Mouse (Mus musculus): ENCODE results near the gene Kif1bp. TPM values are rescaled to one million over a fixed set of nuclear protein-coding genes. Genes with fewer than 3 reads are reported as not detected.
"Not testable (repeated sequence)": the region's sequence is repeated elsewhere in the genome, so short reads cannot be mapped to it uniquely, and the experiment has no call there.

The Kif1bp gene
- polyA plus RNA-seq, 1 experiment from 2014 or later = 45.4 TPM

DNA sequence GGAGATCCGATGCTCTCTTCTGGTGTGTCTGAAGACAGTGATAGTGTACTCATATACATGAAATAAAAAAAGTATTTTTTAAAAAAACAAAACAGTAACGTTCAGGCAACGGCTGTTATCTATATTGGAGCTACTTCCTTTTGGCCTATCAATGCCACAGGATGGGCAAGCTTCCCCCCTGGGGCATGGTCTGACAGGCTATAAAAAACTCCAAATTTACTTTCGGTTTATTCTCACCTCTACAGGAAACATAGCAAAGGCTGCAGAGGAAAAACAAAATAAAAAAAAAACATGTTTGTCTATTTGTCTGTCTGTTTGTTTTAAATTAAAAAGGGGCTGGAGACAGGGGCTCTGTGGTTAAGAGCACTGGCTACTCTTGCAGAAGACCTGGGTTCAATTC is 74.9 kb downstream of the Kif1bp start:
- Histone ChIP-seq H3K4me2 (ENCODE audit: low read depth, low read length) (no peak overlapping the region), H3K9ac (ENCODE audit: low read depth, low read length) (no peak overlapping the region), H3K36me3 (ENCODE audit: control insufficient read depth, insufficient read depth, low read length) (no peaks in the 10 kb centered on the region), H3K9me3 (ENCODE audit: control insufficient read depth, low read length) (no peaks in the 10 kb centered on the region), H3K27me3 (replicated peaks; ENCODE audit: control insufficient read depth, insufficient read depth, low read length) (peaks cover 5% of the 10 kb centered on the region), H3K4me1 (ENCODE audit: control insufficient read depth, insufficient read depth, low read length) (peaks cover 4% of the 10 kb centered on the region; the same call in 1 of the 2 replicates), H3K27ac (replicated peaks; ENCODE audit: low read depth, low read length) (no peak overlapping the region), H3K4me3 (ENCODE audit: low read depth, low read length) (no peak overlapping the region)
- no peak for ATAC-seq (ENCODE audit: low read depth)
- 64% methylated on average over 4 of the region's 4 CpGs for WGBS
- DNase-seq (ENCODE audit: low spot score) = no peak

GRCm38 (mm10) chr10:62501951-62502350 is 76.3 kb downstream of the Kif1bp start:
- H3K4me1 ChIP-seq (ENCODE audit: control insufficient read depth, insufficient read depth, low read length) = no peaks in the 10 kb centered on the region
- H3K36me3 ChIP-seq (ENCODE audit: control insufficient read depth, insufficient read depth, low read length) = no peaks in the 10 kb centered on the region
- no peak overlapping the region for H3K9ac ChIP-seq (ENCODE audit: low read depth, low read length)
- H3K4me3 ChIP-seq (ENCODE audit: low read depth, low read length) = no peak overlapping the region
- no peak overlapping the region for H3K4me2 ChIP-seq (ENCODE audit: low read depth, low read length)
- H3K9me3 ChIP-seq (ENCODE audit: control insufficient read depth, low read length) = no peaks in the 10 kb centered on the region
- WGBS = 82% methylated on average over 7 of the region's 7 CpGs
- H3K27me3 ChIP-seq (replicated peaks; ENCODE audit: control insufficient read depth, insufficient read depth, low read length) = no peaks in the 10 kb centered on the region
- H3K27ac ChIP-seq (replicated peaks; ENCODE audit: low read depth, low read length) = no peak overlapping the region
- no peak for ATAC-seq (ENCODE audit: low read depth)
- DNase-seq (ENCODE audit: low spot score) = no peak

DNA sequence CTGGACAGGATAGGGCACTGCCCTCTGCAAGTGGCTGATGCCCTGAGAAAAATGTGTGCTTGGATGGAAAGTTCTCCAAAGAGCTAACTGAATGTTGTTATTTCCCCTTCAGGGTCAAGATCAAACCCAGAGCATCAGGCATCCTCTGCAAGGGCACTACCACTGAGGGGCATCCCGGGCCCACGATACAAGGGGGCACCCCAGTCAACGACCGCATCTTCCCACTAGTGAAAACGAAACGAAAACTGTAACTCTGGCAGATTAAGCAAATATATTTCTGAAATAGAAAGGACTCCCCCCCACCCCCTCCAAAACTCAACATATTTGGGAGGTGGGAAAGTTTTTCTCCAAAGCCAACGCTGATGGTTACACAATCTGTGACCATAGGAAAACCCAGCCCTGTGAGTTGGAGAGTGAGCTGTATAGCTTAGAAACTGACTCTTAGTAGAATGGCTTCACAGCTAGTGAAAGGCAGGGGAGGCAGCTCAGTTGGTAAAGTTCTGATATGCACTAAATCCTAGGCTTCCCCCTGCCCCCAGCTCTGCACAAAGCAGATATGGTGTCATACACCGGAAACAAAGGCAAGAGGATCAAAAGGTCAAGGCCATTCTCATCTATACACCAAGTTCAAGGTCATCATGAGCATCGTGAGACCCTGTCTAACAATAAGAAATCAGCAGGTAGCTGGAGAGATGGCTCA is 77.2 kb downstream of the Kif1bp start:
- ATAC-seq (ENCODE audit: low read depth) (no peak), DNase-seq (ENCODE audit: low spot score) (no peak)
- Histone ChIP-seq H3K36me3 (ENCODE audit: control insufficient read depth, insufficient read depth, low read length) (no peaks in the 10 kb centered on the region), H3K27me3 (replicated peaks; ENCODE audit: control insufficient read depth, insufficient read depth, low read length) (no peaks in the 10 kb centered on the region), H3K9me3 (ENCODE audit: control insufficient read depth, low read length) (no peaks in the 10 kb centered on the region), H3K9ac (ENCODE audit: low read depth, low read length) (no peak overlapping the region), H3K4me3 (ENCODE audit: low read depth, low read length) (no peak overlapping the region), H3K27ac (replicated peaks; ENCODE audit: low read depth, low read length) (no peak overlapping the region), H3K4me1 (ENCODE audit: control insufficient read depth, insufficient read depth, low read length) (no peaks in the 10 kb centered on the region), H3K4me2 (ENCODE audit: low read depth, low read length) (no peak overlapping the region)
- WGBS = 90% methylated on average over 9 of the region's 9 CpGs

DNA sequence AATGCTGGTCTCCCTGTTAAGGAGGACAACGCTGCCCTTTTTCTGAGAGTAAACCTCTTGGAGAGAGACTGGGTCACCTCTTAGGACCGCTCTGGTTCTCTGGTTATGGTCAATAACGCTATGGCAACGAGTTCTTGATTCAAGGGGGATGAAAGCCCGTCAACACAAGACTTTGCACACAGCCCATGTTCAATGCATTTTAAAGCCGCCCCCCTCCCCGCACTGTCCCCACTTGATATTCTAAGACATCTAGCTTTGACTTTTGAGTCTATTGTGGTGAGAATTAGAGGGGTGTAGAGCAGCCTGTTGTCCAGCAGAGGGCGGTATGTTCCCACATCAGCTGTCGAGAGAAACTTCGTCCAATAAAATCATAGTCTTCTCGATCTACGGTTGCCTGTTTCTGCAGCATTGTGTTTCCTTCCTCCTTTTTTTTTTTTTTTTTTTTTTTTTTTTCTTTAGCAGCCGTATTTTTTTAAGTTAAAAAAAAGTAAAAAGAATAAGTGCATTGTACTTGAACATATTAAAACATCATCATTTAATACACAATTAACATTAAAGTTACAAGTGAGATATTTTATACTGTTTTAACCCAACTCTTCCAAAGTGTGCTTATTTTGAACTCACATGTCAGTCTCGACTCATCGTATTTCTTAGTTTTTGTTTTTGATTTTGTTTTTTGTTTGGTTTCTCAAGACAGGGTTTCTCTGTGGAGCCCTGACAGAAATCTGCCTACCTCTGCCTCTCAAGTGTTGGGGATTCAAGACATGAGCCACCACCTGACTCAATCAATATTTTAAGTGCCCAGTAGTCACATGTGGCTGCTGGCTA is 78.0 kb downstream of the Kif1bp start:
- Histone ChIP-seq H3K9ac (ENCODE audit: low read depth, low read length) (no peak overlapping the region), H3K27ac (replicated peaks; ENCODE audit: low read depth, low read length) (no peak overlapping the region), H3K4me1 (ENCODE audit: control insufficient read depth, insufficient read depth, low read length) (no peaks in the 10 kb centered on the region), H3K4me3 (ENCODE audit: low read depth, low read length) (no peak overlapping the region), H3K36me3 (ENCODE audit: control insufficient read depth, insufficient read depth, low read length) (no peaks in the 10 kb centered on the region), H3K9me3 (ENCODE audit: control insufficient read depth, low read length) (no peaks in the 10 kb centered on the region), H3K4me2 (ENCODE audit: low read depth, low read length) (no peak overlapping the region), H3K27me3 (replicated peaks; ENCODE audit: control insufficient read depth, insufficient read depth, low read length) (no peaks in the 10 kb centered on the region)
- peak; percentile 85 for DNase-seq (ENCODE audit: low spot score)
- 23% methylated on average over 15 of the region's 15 CpGs for WGBS
- peak; percentile 57; the same call in 1 of the 2 replicates for ATAC-seq (ENCODE audit: low read depth)

- H3K4me1 ChIP-seq (ENCODE audit: control insufficient read depth, insufficient read depth, low read length); DNase-seq (ENCODE audit: low spot score); H3K4me3 ChIP-seq (ENCODE audit: low read depth, low read length); ATAC-seq (ENCODE audit: low read depth); H3K9me3 ChIP-seq (ENCODE audit: control insufficient read depth, low read length); H3K27me3 ChIP-seq (replicated peaks; ENCODE audit: control insufficient read depth, insufficient read depth, low read length); H3K36me3 ChIP-seq (ENCODE audit: control insufficient read depth, insufficient read depth, low read length); H3K4me2 ChIP-seq (ENCODE audit: low read depth, low read length); H3K27ac ChIP-seq (replicated peaks; ENCODE audit: low read depth, low read length); H3K9ac ChIP-seq (ENCODE audit: low read depth, low read length): not testable (repeated sequence)
- WGBS = 82% methylated on average over 3 of the region's 3 CpGs
Observed at GRCm38 (mm10) chr10:62491681-62492080, 86.6 kb downstream of the Kif1bp start.

Other genes with a start within 250 kb of the Kif1bp start
- 28.4 and 33.7 TPM in 2 replicates for gene Hk1, start 198.5 kb downstream of the Kif1bp start, polyA plus RNA-seq (2014; fragmentation: Nextera tagmentation; extraction: Ambion mirVana)
- gene Hkdc1, start 156.0 kb downstream of the Kif1bp start, polyA plus RNA-seq (2014; fragmentation: Nextera tagmentation; extraction: Ambion mirVana) = 0.54 and 0.75 TPM in 2 replicates
- 0.60 and 0.88 TPM in 2 replicates for gene 4930507D05Rik, start 129.0 kb downstream of the Kif1bp start, polyA plus RNA-seq (2014; fragmentation: Nextera tagmentation; extraction: Ambion mirVana)
- 23.8 and 29.8 TPM in 2 replicates for gene Supv3l1, start 128.7 kb downstream of the Kif1bp start, polyA plus RNA-seq (2014; fragmentation: Nextera tagmentation; extraction: Ambion mirVana)
- gene Vps26a, start 91.7 kb downstream of the Kif1bp start, polyA plus RNA-seq (2014; fragmentation: Nextera tagmentation; extraction: Ambion mirVana) = 71.0 and 75.3 TPM in 2 replicates
- 32.4 and 38.8 TPM in 2 replicates for gene Srgn, start 51.0 kb downstream of the Kif1bp start, polyA plus RNA-seq (2014; fragmentation: Nextera tagmentation; extraction: Ambion mirVana)
- gene Ddx21, start 23.8 kb upstream of the Kif1bp start, polyA plus RNA-seq (2014; fragmentation: Nextera tagmentation; extraction: Ambion mirVana) = 25.8 and 27.2 TPM in 2 replicates
- 149 and 153 TPM in 2 replicates for gene Ddx50, start 72.8 kb upstream of the Kif1bp start, polyA plus RNA-seq (2014; fragmentation: Nextera tagmentation; extraction: Ambion mirVana)
- gene Stox1, start 147.7 kb upstream of the Kif1bp start, polyA plus RNA-seq (2014; fragmentation: Nextera tagmentation; extraction: Ambion mirVana) = 1.2 and 2.8 TPM in 2 replicates
- 103 and 104 TPM in 2 replicates for gene Ccar1, start 213.8 kb upstream of the Kif1bp start, polyA plus RNA-seq (2014; fragmentation: Nextera tagmentation; extraction: Ambion mirVana)

Data from embryonic facial prominence, embryonic 14.5 days (tissue).